ENCODE assay signal across 15 mouse cellular contexts in the genomic region with DNA sequence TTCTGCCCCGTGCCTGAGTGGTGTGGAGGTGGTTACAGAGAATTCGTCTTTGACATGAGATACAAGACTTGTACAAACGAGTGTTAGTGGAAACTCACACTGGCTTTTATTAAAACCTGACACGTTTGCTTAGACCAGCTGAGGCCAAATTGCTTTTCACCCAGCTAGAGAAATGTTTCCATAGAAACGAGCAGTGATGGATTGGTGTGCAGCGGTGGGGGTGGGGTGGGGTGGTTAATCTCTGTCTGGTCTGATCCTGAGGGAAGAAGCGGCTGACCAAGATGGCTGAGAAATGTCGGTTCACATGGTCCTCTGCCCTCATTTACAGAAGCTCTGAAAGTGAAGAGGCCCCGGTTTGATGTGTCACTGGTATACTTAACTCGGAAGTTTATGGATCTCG. TPM values are rescaled to one million over a fixed set of nuclear protein-coding genes. Genes with fewer than 3 reads are reported as not detected.
DNase-seq lines count a peak whose midpoint lies in the region; ATAC-seq lines count a peak whose summit lies in the region.
"Had no signal": no experiment of that assay in that cellular context is flagged by ENCODE, and none has a peak within 500 bp of the region (broad histone marks: within the 10 kb centered on the region; RNA-seq: fewer than 3 reads in every experiment).

No protein-coding gene starts in this region.

- H3K4me3 ChIP-seq in forebrain, embryonic 12.5 days (replicated peaks): no peak overlapping the region
- no peak overlapping the region for H3K4me3 ChIP-seq in hindbrain, embryonic 13.5 days
- H3K4me3 ChIP-seq in midbrain, embryonic 13.5 days (replicated peaks): no peak overlapping the region
- no peak overlapping the region for H3K4me3 ChIP-seq in neural tube, embryonic 15.5 days (replicated peaks)
- H3K4me3 ChIP-seq: heart, embryonic 10.5 days; limb, embryonic 13.5 days had no signal

- no peak overlapping the region for H3K9ac ChIP-seq in forebrain, embryonic 12.5 days
- no peak overlapping the region for H3K9ac ChIP-seq in hindbrain, embryonic 13.5 days
- no peak overlapping the region for H3K9ac ChIP-seq in midbrain, embryonic 13.5 days (replicated peaks)
- H3K9ac ChIP-seq in neural tube, embryonic 15.5 days (replicated peaks): no peak overlapping the region
- H3K9ac ChIP-seq: limb, embryonic 13.5 days had no signal

- peaks cover 15% of the 10 kb centered on the region for H3K4me1 ChIP-seq in forebrain, embryonic 12.5 days
- peaks cover 16% of the 10 kb centered on the region for H3K4me1 ChIP-seq in hindbrain, embryonic 13.5 days (replicated peaks)
- H3K4me1 ChIP-seq in midbrain, embryonic 13.5 days (replicated peaks): peaks cover 26% of the 10 kb centered on the region
- H3K4me1 ChIP-seq in neural tube, embryonic 15.5 days: peaks cover 10% of the 10 kb centered on the region
- H3K4me1 ChIP-seq: heart, embryonic 10.5 days; limb, embryonic 13.5 days had no signal

- no peaks in the 10 kb centered on the region for H3K27me3 ChIP-seq in forebrain, embryonic 12.5 days
- H3K27me3 ChIP-seq in hindbrain, embryonic 13.5 days: no peaks in the 10 kb centered on the region
- H3K27me3 ChIP-seq in midbrain, embryonic 13.5 days: no peaks in the 10 kb centered on the region
- no peaks in the 10 kb centered on the region for H3K27me3 ChIP-seq in neural tube, embryonic 15.5 days (replicated peaks)
- H3K27me3 ChIP-seq: CH12.LX; limb, embryonic 13.5 days had no signal

- H3K27ac ChIP-seq in forebrain, embryonic 12.5 days: peak overlapping the region; percentile 69
- H3K27ac ChIP-seq in hindbrain, embryonic 13.5 days: peak overlapping the region; percentile 63
- peak overlapping the region; percentile 62 for H3K27ac ChIP-seq in midbrain, embryonic 13.5 days
- H3K27ac ChIP-seq in neural tube, embryonic 15.5 days (replicated peaks): no peak overlapping the region
- H3K27ac ChIP-seq: heart, embryonic 10.5 days; limb, embryonic 13.5 days; macrophage had no signal

- peak; percentile 83 for ATAC-seq in forebrain, embryonic 12.5 days (ENCODE audit: low FRiP score)
- peak; percentile 82 for ATAC-seq in hindbrain, embryonic 13.5 days (ENCODE audit: low FRiP score)
- peak; percentile 71 for ATAC-seq in midbrain, embryonic 13.5 days
- peak; percentile 68; the same call in 1 of the 2 replicates for ATAC-seq in neural tube, embryonic 15.5 days (ENCODE audit: low FRiP score)

- WGBS in forebrain, embryonic 12.5 days: 41% methylated on average over 11 of the region's 11 CpGs
- 26% methylated on average over 11 of the region's 11 CpGs for WGBS in hindbrain, embryonic 13.5 days
- 22% methylated on average over 11 of the region's 11 CpGs for WGBS in midbrain, embryonic 13.5 days
- 15% methylated on average over 11 of the region's 11 CpGs for WGBS in neural tube, embryonic 15.5 days

- no peak overlapping the region for H3K4me2 ChIP-seq in forebrain, embryonic 12.5 days
- no peak overlapping the region for H3K4me2 ChIP-seq in hindbrain, embryonic 13.5 days
- H3K4me2 ChIP-seq in midbrain, embryonic 13.5 days (replicated peaks): peak overlapping the region; percentile 13; the same call in 1 of the 2 replicates
- H3K4me2 ChIP-seq in neural tube, embryonic 15.5 days: no peak overlapping the region
- H3K4me2 ChIP-seq: limb, embryonic 13.5 days had no signal

- H3K9me3 ChIP-seq in forebrain, embryonic 12.5 days: no peaks in the 10 kb centered on the region
- H3K9me3 ChIP-seq in hindbrain, embryonic 13.5 days: no peaks in the 10 kb centered on the region
- H3K9me3 ChIP-seq in midbrain, embryonic 13.5 days: no peaks in the 10 kb centered on the region
- no peaks in the 10 kb centered on the region for H3K9me3 ChIP-seq in neural tube, embryonic 15.5 days (replicated peaks)
- H3K9me3 ChIP-seq: heart, embryonic 10.5 days; limb, embryonic 13.5 days had no signal

- DNase-seq in thymus, adult 18-20 months: no peak
- no peak for DNase-seq in frontal cortex, postnatal 14 days (ENCODE audit: low spot score in 2 of 2)
- DNase-seq in adrenal gland, postnatal 14 days: no peak
- DNase-seq: cerebellum, adult 8-10 months; gastrocnemius, postnatal 25 days; kidney, adult 2 months; right cerebral cortex, adult 18-20 months had no signal

- H3K36me3 ChIP-seq in forebrain, embryonic 12.5 days (replicated peaks): peaks cover 63% of the 10 kb centered on the region
- peaks cover 67% of the 10 kb centered on the region for H3K36me3 ChIP-seq in hindbrain, embryonic 13.5 days
- peaks cover 68% of the 10 kb centered on the region for H3K36me3 ChIP-seq in midbrain, embryonic 13.5 days
- H3K36me3 ChIP-seq in neural tube, embryonic 15.5 days: peaks cover 53% of the 10 kb centered on the region

RNA-seq across cellular contexts. Expression of gene E2f6, which starts 7.8 kb away (rescaled TPM):
- polyA plus RNA-seq in forebrain, embryonic 12.5 days (2016; fragmentation: Nextera tagmentation; extraction: Ambion mirVana): 75.0 and 77.4 TPM in 2 replicates
- polyA plus RNA-seq in hindbrain, embryonic 13.5 days (2015; fragmentation: Nextera tagmentation; extraction: Ambion mirVana): 35.5 and 37.5 TPM in 2 replicates
- polyA plus RNA-seq in midbrain, embryonic 13.5 days (2015; fragmentation: Nextera tagmentation; extraction: Ambion mirVana): 46.7 and 49.5 TPM in 2 replicates
- 26.3 and 31.2 TPM in 2 replicates for polyA plus RNA-seq in neural tube, embryonic 15.5 days (2015; fragmentation: Nextera tagmentation; extraction: Ambion mirVana)
- 33.4 and 35.7 TPM in 2 replicates for total RNA-seq in adrenal gland, postnatal 14 days (2021)

RNA-seq across cellular contexts. Expression of gene Greb1, which starts 17.8 kb away (rescaled TPM):
- 2.4 and 2.5 TPM in 2 replicates for polyA plus RNA-seq in forebrain, embryonic 12.5 days (2016; fragmentation: Nextera tagmentation; extraction: Ambion mirVana)
- 1.5 and 2.5 TPM in 2 replicates for polyA plus RNA-seq in hindbrain, embryonic 13.5 days (2015; fragmentation: Nextera tagmentation; extraction: Ambion mirVana)
- 2.7 and 3.1 TPM in 2 replicates for polyA plus RNA-seq in midbrain, embryonic 13.5 days (2015; fragmentation: Nextera tagmentation; extraction: Ambion mirVana)
- polyA plus RNA-seq in neural tube, embryonic 15.5 days (2015; fragmentation: Nextera tagmentation; extraction: Ambion mirVana): 0.67 and 1.9 TPM in 2 replicates
- 27.6 and 35.4 TPM in 2 replicates for total RNA-seq in adrenal gland, postnatal 14 days (2021)
- total RNA-seq: CH12.LX had no signal
